Mouse (Mus musculus) kidney, adult 2 months (tissue): ENCODE results near the gene Myom1.

Experiments
- CTCF ChIP-seq: fragments of 200-500 bp; conservative IDR thresholded peaks from 2 replicates; pipeline ENCODE4 v1.5.1; 2011; ENCODE audit warnings: low read depth, mild to moderate bottlenecking, control low read depth, low read length, moderate library complexity, mixed read lengths; ENCODE audit not compliant: insufficient read depth, insufficient read length
- POLR2A ChIP-seq: fragments of 200-500 bp; IDR thresholded peaks from one replicate; pipeline ENCODE4 v1.6.1; 2011; ENCODE audit warnings: low read depth, low read length, control low read depth

GRCm38 (mm10) chr17:71126001-71126400 lies 123.6 kb downstream of the Myom1 start:
- no peak for TF ChIP-seq POLR2A
- TF ChIP-seq CTCF: no peak
